ENCODE assay signal across 13 mouse cellular contexts in genomic region chr9:120679822-120680426, GRCm38 (mm10).
DNase-seq lines count a peak whose midpoint lies in the region; ATAC-seq lines count a peak whose summit lies in the region.
"Had no signal": no experiment of that assay in that cellular context is flagged by ENCODE, and none has a peak within 500 bp of the region (broad histone marks: within the 10 kb centered on the region; RNA-seq: fewer than 3 reads in every experiment).

No protein-coding gene starts in this region.

- no peaks in the 10 kb centered on the region for H3K9me3 ChIP-seq in forebrain, embryonic 10.5 days
- H3K9me3 ChIP-seq in forebrain, embryonic 11.5 days (ENCODE audit: control insufficient read depth, low read length) = no peaks in the 10 kb centered on the region
- H3K9me3 ChIP-seq in midbrain, embryonic 10.5 days (replicated peaks) = no peaks in the 10 kb centered on the region
- no peaks in the 10 kb centered on the region for H3K9me3 ChIP-seq in midbrain, embryonic 15.5 days
- no peaks in the 10 kb centered on the region for H3K9me3 ChIP-seq in limb, embryonic 10.5 days (replicated peaks)
- H3K9me3 ChIP-seq: liver, embryonic 15.5 days; megakaryocyte, embryonic 14.5 days had no signal

- peaks cover 23% of the 10 kb centered on the region for H3K27me3 ChIP-seq in forebrain, embryonic 10.5 days (ENCODE audit: poor library complexity, severe bottlenecking)
- H3K27me3 ChIP-seq in forebrain, embryonic 11.5 days (ENCODE audit: control insufficient read depth, insufficient read depth, low read length) = no peaks in the 10 kb centered on the region
- H3K27me3 ChIP-seq in midbrain, embryonic 10.5 days (ENCODE audit: low read depth, poor library complexity, severe bottlenecking) = peaks cover 13% of the 10 kb centered on the region; the same call in 1 of the 2 replicates
- H3K27me3 ChIP-seq in midbrain, embryonic 15.5 days (replicated peaks) = no peaks in the 10 kb centered on the region
- H3K27me3 ChIP-seq in limb, embryonic 10.5 days (ENCODE audit: low read depth, poor library complexity, severe bottlenecking) = peaks cover 6% of the 10 kb centered on the region

- no peak for DNase-seq in forebrain, embryonic 10.5 days (ENCODE audit: extremely low spot score, low spot score)
- DNase-seq in forebrain, embryonic 11.5 days (ENCODE audit: low spot score) = no peak
- DNase-seq in midbrain, embryonic 10.5 days (ENCODE audit: low spot score) = no peak
- peak; percentile 61 for DNase-seq in limb, embryonic 10.5 days (ENCODE audit: low spot score)
- peak; percentile 39 for DNase-seq in yolk sac, embryonic 10.5 days (ENCODE audit: low spot score)
- no peak for DNase-seq in right cerebral cortex, postnatal 36 days (ENCODE audit: low spot score in 2 of 2)
- no peak for DNase-seq in lung, postnatal 4 days
- DNase-seq: heart, adult 2 months had no signal

- no peak overlapping the region for H3K4me2 ChIP-seq in forebrain, embryonic 11.5 days (ENCODE audit: low read depth, low read length, severe bottlenecking)
- H3K4me2 ChIP-seq in midbrain, embryonic 15.5 days = no peak overlapping the region
- H3K4me2 ChIP-seq: liver, embryonic 15.5 days had no signal

- H3K4me1 ChIP-seq in forebrain, embryonic 10.5 days = peaks cover 67% of the 10 kb centered on the region
- H3K4me1 ChIP-seq in forebrain, embryonic 11.5 days (replicated peaks; ENCODE audit: control insufficient read depth, insufficient read depth, low read length) = peaks cover 8% of the 10 kb centered on the region
- peaks cover 49% of the 10 kb centered on the region for H3K4me1 ChIP-seq in midbrain, embryonic 10.5 days
- peaks cover 33% of the 10 kb centered on the region for H3K4me1 ChIP-seq in midbrain, embryonic 15.5 days
- peaks cover 57% of the 10 kb centered on the region for H3K4me1 ChIP-seq in limb, embryonic 10.5 days
- H3K4me1 ChIP-seq: megakaryocyte, embryonic 14.5 days had no signal

- no peak overlapping the region for H3K9ac ChIP-seq in forebrain, embryonic 11.5 days (ENCODE audit: low read length)
- no peak overlapping the region for H3K9ac ChIP-seq in midbrain, embryonic 15.5 days
- H3K9ac ChIP-seq: liver, embryonic 15.5 days had no signal

- no peak for ATAC-seq in forebrain, embryonic 11.5 days (replicated peaks; ENCODE audit: low FRiP score)
- no peak for ATAC-seq in midbrain, embryonic 15.5 days (replicated peaks)
- ATAC-seq: forebrain, embryonic 16.5 days; inflammation-experienced regulatory T-cells, adult 6 months had no signal

- WGBS in forebrain, embryonic 10.5 days = 46% methylated on average over 11 of the region's 11 CpGs
- 48% methylated on average over 11 of the region's 11 CpGs for WGBS in forebrain, embryonic 11.5 days
- 49% methylated on average over 11 of the region's 11 CpGs for WGBS in midbrain, embryonic 10.5 days
- WGBS in midbrain, embryonic 15.5 days = 52% methylated on average over 11 of the region's 11 CpGs
- 34% methylated on average over 11 of the region's 11 CpGs for WGBS in limb, embryonic 10.5 days

- peak overlapping the region; percentile 80 for H3K27ac ChIP-seq in forebrain, embryonic 10.5 days
- H3K27ac ChIP-seq in forebrain, embryonic 11.5 days (ENCODE audit: low read depth, low read length) = no peak overlapping the region
- H3K27ac ChIP-seq in midbrain, embryonic 10.5 days (replicated peaks) = peak overlapping the region; percentile 53
- no peak overlapping the region for H3K27ac ChIP-seq in midbrain, embryonic 15.5 days
- peak overlapping the region; percentile 83 for H3K27ac ChIP-seq in limb, embryonic 10.5 days
- H3K27ac ChIP-seq: liver, embryonic 15.5 days had no signal

- no peaks in the 10 kb centered on the region for H3K36me3 ChIP-seq in forebrain, embryonic 10.5 days (replicated peaks)
- no peaks in the 10 kb centered on the region for H3K36me3 ChIP-seq in forebrain, embryonic 11.5 days (ENCODE audit: control insufficient read depth, insufficient read depth, low read length)
- H3K36me3 ChIP-seq in midbrain, embryonic 10.5 days = no peaks in the 10 kb centered on the region
- no peaks in the 10 kb centered on the region for H3K36me3 ChIP-seq in midbrain, embryonic 15.5 days (replicated peaks)
- H3K36me3 ChIP-seq in limb, embryonic 10.5 days = no peaks in the 10 kb centered on the region
- H3K36me3 ChIP-seq: liver, embryonic 15.5 days had no signal

- H3K4me3 ChIP-seq in forebrain, embryonic 10.5 days = no peak overlapping the region
- no peak overlapping the region for H3K4me3 ChIP-seq in forebrain, embryonic 11.5 days (ENCODE audit: low read depth, low read length)
- H3K4me3 ChIP-seq in midbrain, embryonic 10.5 days = no peak overlapping the region
- no peak overlapping the region for H3K4me3 ChIP-seq in midbrain, embryonic 15.5 days
- H3K4me3 ChIP-seq in limb, embryonic 10.5 days = no peak overlapping the region
- H3K4me3 ChIP-seq: heart, adult 2 months; liver, embryonic 15.5 days; megakaryocyte, embryonic 14.5 days had no signal

Comparison
In these comparisons a context has a peak if more than half of its experiments do, and no peak if none do; other contexts are left out.
1. H3K27ac ChIP-seq: peak in forebrain, embryonic 10.5 days (single experiment), midbrain, embryonic 10.5 days (single experiment) and limb, embryonic 10.5 days (single experiment); none in forebrain, embryonic 11.5 days (single experiment) and midbrain, embryonic 15.5 days (single experiment).
2. DNase-seq: peak in limb, embryonic 10.5 days (single experiment) and yolk sac, embryonic 10.5 days (single experiment); none in forebrain, embryonic 10.5 days (single experiment), forebrain, embryonic 11.5 days (single experiment), midbrain, embryonic 10.5 days (single experiment), right cerebral cortex, postnatal 36 days (0 of 2) and lung, postnatal 4 days (0 of 2).